37 mouse cellular contexts compared by ENCODE assay signal in genomic region chr2:35067117-35067516, GRCm38 (mm10). TPM values are rescaled to one million over a fixed set of nuclear protein-coding genes. Genes with fewer than 3 reads are reported as not detected.
"Had no signal": no experiment of that assay in that cellular context is flagged by ENCODE, and none has a peak within 500 bp of the region (broad histone marks: within the 10 kb centered on the region; RNA-seq: fewer than 3 reads in every experiment).

No protein-coding gene starts in this region.

- H3K4me3 ChIP-seq: limb, embryonic 10.5 days; limb, embryonic 12.5 days; limb, embryonic 13.5 days; limb, embryonic 15.5 days; liver, embryonic 12.5 days; liver, embryonic 13.5 days; liver, embryonic 15.5 days; lung, embryonic 15.5 days; megakaryocyte, embryonic 14.5 days; midbrain, embryonic 10.5 days; midbrain, embryonic 12.5 days; midbrain, embryonic 13.5 days; midbrain, embryonic 15.5 days; myocyte had no signal

- H3K9me3 ChIP-seq: limb, embryonic 10.5 days; limb, embryonic 12.5 days; limb, embryonic 13.5 days; limb, embryonic 15.5 days; liver, embryonic 12.5 days; liver, embryonic 13.5 days; liver, embryonic 15.5 days; lung, embryonic 15.5 days; megakaryocyte, embryonic 14.5 days; midbrain, embryonic 10.5 days; midbrain, embryonic 12.5 days; midbrain, embryonic 13.5 days; midbrain, embryonic 15.5 days had no signal

- DNase-seq: left cerebral cortex, postnatal 4 days; liver; liver, embryonic 13.5 days; liver, postnatal 0 days; lung, adult 18-20 months; lung, adult 2 months; lung, embryonic 14.5 days; lung, postnatal 10 days; lung, postnatal 14 days; lung, postnatal 36 days; lung, postnatal 4 days; midbrain, embryonic 14.5 days had no signal

- H3K9ac ChIP-seq: limb, embryonic 12.5 days; limb, embryonic 13.5 days; limb, embryonic 15.5 days; liver, embryonic 12.5 days; liver, embryonic 13.5 days; liver, embryonic 14.5 days; liver, embryonic 15.5 days; liver, postnatal 0 days; lung, embryonic 14.5 days; lung, embryonic 15.5 days; midbrain, embryonic 12.5 days; midbrain, embryonic 13.5 days; midbrain, embryonic 15.5 days had no signal

- H3K27ac ChIP-seq: limb, embryonic 10.5 days; limb, embryonic 12.5 days; limb, embryonic 13.5 days; limb, embryonic 15.5 days; liver, embryonic 12.5 days; liver, embryonic 13.5 days; liver, embryonic 14.5 days; liver, embryonic 15.5 days; lung, embryonic 15.5 days; macrophage; midbrain, embryonic 10.5 days; midbrain, embryonic 12.5 days; midbrain, embryonic 13.5 days; midbrain, embryonic 15.5 days had no signal

- H3K27me3 ChIP-seq: limb, embryonic 12.5 days; limb, embryonic 13.5 days; limb, embryonic 15.5 days; liver, embryonic 12.5 days; liver, embryonic 13.5 days; liver, embryonic 15.5 days; lung, embryonic 15.5 days; midbrain, embryonic 12.5 days; midbrain, embryonic 13.5 days; midbrain, embryonic 15.5 days had no signal

- H3K4me2 ChIP-seq: limb, embryonic 12.5 days; limb, embryonic 13.5 days; limb, embryonic 15.5 days; liver, embryonic 11.5 days; liver, embryonic 12.5 days; liver, embryonic 13.5 days; liver, embryonic 15.5 days; lung, embryonic 14.5 days; lung, embryonic 15.5 days; midbrain, embryonic 11.5 days; midbrain, embryonic 12.5 days; midbrain, embryonic 13.5 days; midbrain, embryonic 15.5 days had no signal

- H3K36me3 ChIP-seq: limb, embryonic 10.5 days; limb, embryonic 12.5 days; limb, embryonic 13.5 days; limb, embryonic 15.5 days; liver, embryonic 12.5 days; liver, embryonic 13.5 days; liver, embryonic 15.5 days; lung, embryonic 15.5 days; midbrain, embryonic 10.5 days; midbrain, embryonic 12.5 days; midbrain, embryonic 13.5 days; midbrain, embryonic 15.5 days had no signal

- H3K4me1 ChIP-seq: limb, embryonic 10.5 days; limb, embryonic 12.5 days; limb, embryonic 13.5 days; limb, embryonic 15.5 days; liver, embryonic 12.5 days; lung, embryonic 15.5 days; midbrain, embryonic 10.5 days; midbrain, embryonic 12.5 days; midbrain, embryonic 13.5 days; midbrain, embryonic 15.5 days had no signal

RNA-seq across cellular contexts. Expression of gene Hc, which starts 5.9 kb away (rescaled TPM):
- total RNA-seq: megakaryocyte progenitor cell, adult 5-6 weeks; megakaryocyte, adult 5-6 weeks; megakaryocyte-erythroid progenitor cell, adult 5-6 weeks; midbrain, postnatal 0 days had no signal
- polyA plus RNA-seq: limb, embryonic 10.5 days; limb, embryonic 11.5 days; limb, embryonic 12.5 days; macrophage; myocyte; neural tube, embryonic 11.5 days had no signal

RNA-seq across cellular contexts. Expression of gene AI182371, which starts 34.2 kb away (rescaled TPM):
- total RNA-seq: left cerebral cortex, postnatal 10 days; monocyte, adult 5-6 weeks had no signal
- polyA plus RNA-seq: limb, embryonic 10.5 days; limb, embryonic 11.5 days; lung, embryonic 14.5 days; midbrain, embryonic 11.5 days; neural tube, embryonic 11.5 days had no signal
